Mouse (Mus musculus) forelimb bud, embryonic 11.5 days (tissue): ENCODE results near the gene Krtap6-5.
A peak's percentile ranks its signal among the peaks of the same experiment; 100 is the strongest.
"Not testable (repeated sequence)": the region's sequence is repeated elsewhere in the genome, so short reads cannot be mapped to it uniquely, and the experiment has no call there.

ENCODE experiments used
- DNase-seq: peaks from one replicate; pipeline ENCODE4 v3.0.0-alpha.2; 2012; ENCODE audit warnings: low read depth, low spot score

Gene Krtap6-5

GRCm38 (mm10) chr16:89047783-89048182 is at the start of gene Krtap6-5:
Krtap6-5 (minus strand) TSS chr16:89047883.
- DNase-seq, result no peak

- peak; percentile 75 for DNase-seq
These were observed 23.4 kb upstream of the Krtap6-5 start for GRCm38 (mm10) chr16:89071041-89071440.

GRCm38 (mm10) chr16:89063902-89064301 is 16.2 kb upstream of the Krtap6-5 start, which contains the start of gene 1110025L11Rik:
1110025L11Rik (minus strand) TSS chr16:89064002.
- DNase-seq, result not testable (repeated sequence)

- DNase-seq, result not testable (repeated sequence)
These were observed 6.3 kb downstream of the Krtap6-5 start, which contains the start of gene Gm10228 for GRCm38 (mm10) chr16:89041372-89041771. Gm10228 (minus strand) TSS chr16:89041472.

- not testable (repeated sequence) for DNase-seq
These were observed 16.3 kb downstream of the Krtap6-5 start, which contains the start of gene Krtap6-1 for GRCm38 (mm10) chr16:89031399-89031798. Krtap6-1 (plus strand) TSS chr16:89031699.

- DNase-seq, result not testable (repeated sequence)
These were observed 32.7 kb downstream of the Krtap6-5 start, which contains the start of gene Gm10229 for GRCm38 (mm10) chr16:89014984-89015383. Gm10229 (plus strand) TSS chr16:89015284.

- no peak for DNase-seq
These were observed 33.7 kb downstream of the Krtap6-5 start for GRCm38 (mm10) chr16:89013973-89014372.

GRCm38 (mm10) chr16:89010659-89011058 is 37.0 kb downstream of the Krtap6-5 start, which contains the start of gene Krtap22-2:
Krtap22-2 (minus strand) TSS chr16:89010759.
- DNase-seq, result no peak
